Mouse (Mus musculus) 3134 (cell line): ENCODE results near the gene Tsen54.
A peak's percentile ranks its signal among the peaks of the same experiment; 100 is the strongest.

ENCODE experiments used
- DNase-seq: peaks from one replicate; pipeline ENCODE4 v3.0.0-alpha.2; 2011; ENCODE audit warnings: low spot score; ENCODE audit not compliant: insufficient read length; ENCODE audit errors: extremely low read depth

Tsen54 gene

GRCm38 (mm10) chr11:115803072-115803709 lies 11.3 kb upstream of the Tsen54 start:
- DNase-seq: no peak

- no peak for DNase-seq
These were observed 9.5 kb upstream of the Tsen54 start for GRCm38 (mm10) chr11:115805005-115805404.

- DNase-seq: no peak
These were observed 8.4 kb upstream of the Tsen54 start for GRCm38 (mm10) chr11:115806154-115806553.

GRCm38 (mm10) chr11:115807306-115807705 lies 7.2 kb upstream of the Tsen54 start:
- DNase-seq: no peak

GRCm38 (mm10) chr11:115807971-115808370 lies 6.6 kb upstream of the Tsen54 start:
- DNase-seq: no peak

GRCm38 (mm10) chr11:115808696-115809310 lies 5.7 kb upstream of the Tsen54 start:
- DNase-seq: no peak

GRCm38 (mm10) chr11:115809311-115809781 lies 5.2 kb upstream of the Tsen54 start:
- DNase-seq: no peak

- DNase-seq: no peak
These were observed 4.1 kb upstream of the Tsen54 start for GRCm38 (mm10) chr11:115810377-115810776.

- no peak for DNase-seq
These were observed 3.0 kb upstream of the Tsen54 start for GRCm38 (mm10) chr11:115811381-115812093.

- DNase-seq: no peak
These were observed 2.4 kb upstream of the Tsen54 start for GRCm38 (mm10) chr11:115812095-115812494.

- DNase-seq: no peak
These were observed 1.7 kb upstream of the Tsen54 start for GRCm38 (mm10) chr11:115812533-115813420.

GRCm38 (mm10) chr11:115813507-115814296 lies 822 bp upstream of the Tsen54 start, which contains the start of gene Caskin2:
TSS of gene Caskin2 (minus strand) at chr11:115813639.
- DNase-seq: peak; percentile 96

GRCm38 (mm10) chr11:115817331-115817730 lies 2.8 kb downstream of the Tsen54 start:
- no peak for DNase-seq

GRCm38 (mm10) chr11:115819915-115820623 lies 5.5 kb downstream of the Tsen54 start:
- DNase-seq: no peak

- peak; percentile 53 for DNase-seq
These were observed 6.5 kb downstream of the Tsen54 start for GRCm38 (mm10) chr11:115821001-115821400.

- DNase-seq: peak; percentile 94
These were observed 9.5 kb downstream of the Tsen54 start, which contains the start of gene Llgl2 for GRCm38 (mm10) chr11:115823774-115824740. TSS of gene Llgl2 (plus strand) at chr11:115824049.

GRCm38 (mm10) chr11:115824813-115825212 lies 10.3 kb downstream of the Tsen54 start:
- DNase-seq: no peak

- DNase-seq: no peak
These were observed 12.0 kb downstream of the Tsen54 start for GRCm38 (mm10) chr11:115826487-115826886.
